Mouse (Mus musculus) liver, adult (tissue): ENCODE measurements around the gene Rtn2.
A peak's percentile ranks its signal among the peaks of the same experiment; 100 is the strongest.

ENCODE experiments used
- GATA4 ChIP-seq: IDR thresholded peaks from 2 replicates; pipeline ENCODE4 v1.6.1; 2014; ENCODE audit warnings: mild to moderate bottlenecking, low read length; ENCODE audit not compliant: insufficient replicate concordance

The Rtn2 gene

GRCm38 (mm10) chr7:19319906-19320305 lies 37.5 kb downstream of the Rtn2 start:
- TF ChIP-seq GATA4 = peak; percentile 16; the same call in 1 of the 2 replicates

GRCm38 (mm10) chr7:19320637-19321036 lies 38.2 kb downstream of the Rtn2 start:
- no peak for TF ChIP-seq GATA4

- no peak for TF ChIP-seq GATA4
Measured at GRCm38 (mm10) chr7:19321464-19321863, 39.0 kb downstream of the Rtn2 start.

GRCm38 (mm10) chr7:19322489-19322888 lies 40.1 kb downstream of the Rtn2 start:
- TF ChIP-seq GATA4 = no peak

- no peak for TF ChIP-seq GATA4
Measured at GRCm38 (mm10) chr7:19324221-19324620, 41.8 kb downstream of the Rtn2 start.

GRCm38 (mm10) chr7:19325262-19326199 lies 43.1 kb downstream of the Rtn2 start:
- TF ChIP-seq GATA4 = no peak

- TF ChIP-seq GATA4 = no peak
Measured at GRCm38 (mm10) chr7:19326359-19326758, 43.9 kb downstream of the Rtn2 start.

GRCm38 (mm10) chr7:19327128-19327527 lies 44.7 kb downstream of the Rtn2 start:
- peak; percentile 26; the same call in 1 of the 2 replicates for TF ChIP-seq GATA4

- TF ChIP-seq GATA4 = no peak
Measured at GRCm38 (mm10) chr7:19327782-19328181, 45.4 kb downstream of the Rtn2 start.

GRCm38 (mm10) chr7:19328425-19328824 lies 46.0 kb downstream of the Rtn2 start:
- no peak for TF ChIP-seq GATA4

- no peak for TF ChIP-seq GATA4
Measured at GRCm38 (mm10) chr7:19331910-19332309, 49.5 kb downstream of the Rtn2 start.

GRCm38 (mm10) chr7:19332709-19333352 lies 50.4 kb downstream of the Rtn2 start:
- TF ChIP-seq GATA4 = peak; percentile 92; the same call in 1 of the 2 replicates

- no peak for TF ChIP-seq GATA4
Measured at GRCm38 (mm10) chr7:19335583-19335982, 53.2 kb downstream of the Rtn2 start.

- TF ChIP-seq GATA4 = no peak
Measured at GRCm38 (mm10) chr7:19337122-19337521, 54.7 kb downstream of the Rtn2 start.

GRCm38 (mm10) chr7:19338060-19338459 lies 55.6 kb downstream of the Rtn2 start:
- TF ChIP-seq GATA4 = no peak

- TF ChIP-seq GATA4 = no peak
Measured at GRCm38 (mm10) chr7:19338596-19338995, 56.2 kb downstream of the Rtn2 start.
